Mouse (Mus musculus) cerebellum, adult 9-10 months (tissue): Measurements from ENCODE around the gene Trim10.

Experiments used
- DNase-seq: peaks from one replicate; pipeline ENCODE4 v3.0.0; 2022

Gene Trim10

DNA sequence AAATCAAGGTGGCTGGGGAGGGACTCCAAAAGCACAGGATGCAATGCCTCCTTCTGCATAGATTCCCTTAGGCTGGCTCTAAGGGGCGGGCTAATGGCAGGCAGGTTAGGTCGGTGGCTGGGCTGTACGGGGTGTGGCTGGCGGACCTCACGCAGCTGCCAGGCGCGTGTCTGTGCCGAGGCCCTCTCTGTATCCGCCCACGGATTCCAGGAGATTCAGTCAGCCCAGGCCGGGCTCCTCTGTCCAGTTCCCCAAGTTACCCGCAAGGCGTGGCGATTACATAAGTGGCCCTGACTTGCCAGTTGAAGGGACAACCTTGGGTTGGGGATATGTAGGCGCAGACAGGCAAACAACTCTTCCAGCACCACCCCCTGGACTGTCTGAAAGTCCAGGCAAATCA is 50.9 kb downstream of the Trim10 start:
- DNase-seq = no peak

DNA sequence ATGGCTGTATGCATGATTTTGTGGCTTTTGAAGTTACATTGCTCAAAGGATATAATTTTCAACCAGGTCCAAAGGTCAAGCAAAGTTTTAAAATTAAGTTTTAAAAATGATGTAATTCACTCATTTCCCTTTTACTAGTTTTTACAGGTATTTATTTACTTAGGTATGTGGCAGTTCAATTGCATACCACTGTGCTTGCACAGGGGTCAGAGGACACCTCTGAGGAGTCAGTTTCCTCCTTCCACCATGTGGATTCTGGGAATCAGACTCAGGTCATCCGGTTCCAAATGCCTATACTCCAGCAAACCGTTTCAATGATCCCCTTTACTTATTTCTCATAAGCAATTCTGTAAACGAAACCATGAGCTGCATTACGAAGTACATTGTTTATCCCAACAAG is 53.3 kb downstream of the Trim10 start:
- DNase-seq = no peak

DNA sequence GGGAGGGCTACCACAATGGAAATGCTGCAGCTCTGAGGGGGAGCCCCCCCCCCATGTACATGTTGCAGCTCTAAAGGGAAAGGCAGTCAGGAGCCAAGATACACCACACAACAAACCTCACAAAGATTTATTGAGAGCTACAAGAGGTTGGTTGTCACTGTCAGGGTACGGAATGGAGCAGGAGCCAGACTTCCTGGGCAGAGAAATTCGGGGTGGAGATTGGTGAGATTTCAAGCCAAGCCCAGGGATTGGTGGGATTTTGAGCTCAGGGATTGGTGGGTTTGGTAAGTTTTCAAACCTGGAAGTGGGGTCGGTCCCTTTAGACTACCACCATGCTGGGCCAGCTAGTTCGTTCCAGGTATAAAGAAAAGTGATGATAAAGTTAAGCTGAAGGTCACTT is 54.1 kb downstream of the Trim10 start:
- no peak for DNase-seq
